Mouse (Mus musculus) embryo, embryonic 10 days (tissue): Measurements from ENCODE around the gene Ifitm1.
A peak's percentile ranks its signal among the peaks of the same experiment; 100 is the strongest.
"Not testable (repeated sequence)": the region's sequence is repeated elsewhere in the genome, so short reads cannot be mapped to it uniquely, and the experiment has no call there.

Source experiments
- DNase-seq: peaks from one replicate; pipeline ENCODE4 v3.0.0-alpha.2; 2015; ENCODE audit warnings: low spot score

Gene Ifitm1

GRCm38 (mm10) chr7:140949824-140950530 is 17.0 kb upstream of the Ifitm1 start, which contains the start of gene Ifitm5:
Gene Ifitm5 (minus strand): TSS chr7:140950291.
- no peak for DNase-seq

- no peak for DNase-seq
Observed at GRCm38 (mm10) chr7:140951051-140951450, 16.0 kb upstream of the Ifitm1 start.

- DNase-seq = no peak
Observed at GRCm38 (mm10) chr7:140951765-140952164, 15.3 kb upstream of the Ifitm1 start.

GRCm38 (mm10) chr7:140952441-140952840 is 14.6 kb upstream of the Ifitm1 start:
- no peak for DNase-seq

GRCm38 (mm10) chr7:140953133-140953532 is 13.9 kb upstream of the Ifitm1 start:
- no peak for DNase-seq

GRCm38 (mm10) chr7:140953800-140954732 is 13.0 kb upstream of the Ifitm1 start:
- no peak for DNase-seq

GRCm38 (mm10) chr7:140954733-140955071 is 12.3 kb upstream of the Ifitm1 start:
- no peak for DNase-seq

- no peak for DNase-seq
Observed at GRCm38 (mm10) chr7:140955342-140955741, 11.7 kb upstream of the Ifitm1 start.

GRCm38 (mm10) chr7:140955758-140956555 is 11.1 kb upstream of the Ifitm1 start, which contains the start of the genes Gm45717 and Ifitm2:
Gene Gm45717 (minus strand): TSS chr7:140955937.
Gene Ifitm2 (minus strand): TSS chr7:140955987.
- DNase-seq = peak; percentile 90

- DNase-seq = no peak
Observed at GRCm38 (mm10) chr7:140956556-140956869, 10.5 kb upstream of the Ifitm1 start.

- peak; percentile 61 for DNase-seq
Observed at GRCm38 (mm10) chr7:140959181-140959901, 7.7 kb upstream of the Ifitm1 start.

GRCm38 (mm10) chr7:140960026-140960425 is 7.0 kb upstream of the Ifitm1 start:
- DNase-seq = no peak

GRCm38 (mm10) chr7:140961416-140961815 is 5.6 kb upstream of the Ifitm1 start:
- DNase-seq = no peak

- no peak for DNase-seq
Observed at GRCm38 (mm10) chr7:140962733-140963132, 4.3 kb upstream of the Ifitm1 start.

- DNase-seq = peak; percentile 71
Observed at GRCm38 (mm10) chr7:140967862-140968591, 1.0 kb downstream of the Ifitm1 start.

- DNase-seq = not testable (repeated sequence)
Observed at GRCm38 (mm10) chr7:140968710-140969109, 1.7 kb downstream of the Ifitm1 start.

GRCm38 (mm10) chr7:140970931-140971330 is 3.9 kb downstream of the Ifitm1 start:
- no peak for DNase-seq

GRCm38 (mm10) chr7:140971479-140972171 is 4.6 kb downstream of the Ifitm1 start:
- DNase-seq = no peak

GRCm38 (mm10) chr7:140973396-140974165 is 6.6 kb downstream of the Ifitm1 start:
- DNase-seq = no peak
